Mouse (Mus musculus) adrenal gland, adult 2 months (tissue): ENCODE measurements around the gene Tmem178b. TPM values are rescaled to one million over a fixed set of nuclear protein-coding genes. Genes with fewer than 3 reads are reported as not detected.

ENCODE experiments used
- DNase-seq: peaks from one replicate; pipeline ENCODE4 v3.0.0; 2021
- polyA plus RNA-seq: library from polyadenylated mRNA; depleted of rRNA; stranded (reverse); fragments of >200 nt; gene quantifications from 2 replicates; pipeline ENCODE4 v1.2.3, GENCODE M21; 2012
- total RNA-seq, 2 experiments: library from RNA; stranded (reverse); gene quantifications; 2 replicates each; pipeline ENCODE4 v1.2.3; 2021

The Tmem178b gene
- total and polyA plus RNA-seq, 3 experiments, result 8.9 to 31.3 (median 15.4) TPM

DNA sequence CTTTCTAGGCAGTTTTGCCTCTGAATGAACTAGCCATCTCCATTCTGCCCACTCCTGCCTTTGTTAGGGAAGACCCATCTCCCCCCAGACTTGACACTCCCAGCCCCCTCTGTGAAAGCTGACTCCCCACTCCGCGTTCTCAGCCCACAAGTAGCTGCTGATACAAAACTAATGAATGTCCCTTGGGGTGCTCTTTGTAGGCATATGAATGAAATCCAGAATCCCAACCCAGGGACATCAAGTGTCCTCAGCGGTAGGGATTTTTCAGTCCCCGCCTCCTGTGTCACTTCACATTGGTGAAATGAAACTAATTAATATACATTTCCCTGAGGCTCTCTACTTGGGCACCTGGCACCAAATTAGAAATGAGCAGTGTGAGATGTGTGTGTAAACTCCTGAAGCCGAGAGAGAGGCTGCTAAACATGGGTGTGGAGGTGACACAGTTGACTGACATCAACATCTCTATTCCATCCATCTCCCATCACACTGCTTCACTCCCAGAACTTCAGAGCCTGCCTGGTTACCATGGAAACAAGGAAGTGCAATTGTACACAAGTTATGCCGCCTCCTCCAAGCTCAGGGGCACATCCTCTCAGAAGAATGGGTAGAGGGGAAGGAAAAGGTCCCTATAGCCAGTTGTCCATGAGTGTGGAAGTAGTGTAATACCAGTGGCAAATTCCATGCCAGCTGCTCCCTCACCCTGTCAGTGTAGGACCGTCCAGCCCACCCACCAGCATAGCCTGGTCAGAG, 142.8 kb downstream of the Tmem178b start:
- no peak for DNase-seq

DNA sequence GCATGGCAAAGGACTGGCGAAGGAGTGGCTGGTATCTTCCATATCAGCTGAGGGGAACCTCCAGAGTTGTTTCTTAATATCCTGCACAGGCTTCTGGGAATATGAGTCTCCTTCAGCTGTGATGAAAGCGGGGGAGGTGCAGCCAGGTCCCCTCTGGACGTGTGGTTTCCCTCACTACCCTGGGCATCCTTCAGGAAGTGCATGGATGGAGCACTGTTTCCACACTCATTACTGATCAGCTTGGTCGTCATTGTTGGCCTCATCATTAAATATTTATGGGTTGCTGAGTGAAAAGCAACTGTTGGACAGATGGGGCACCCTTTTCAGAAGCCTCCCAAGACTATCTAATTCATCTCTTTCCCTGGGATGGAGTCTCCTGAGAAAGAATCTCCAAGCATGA, 146.3 kb downstream of the Tmem178b start:
- no peak for DNase-seq

DNA sequence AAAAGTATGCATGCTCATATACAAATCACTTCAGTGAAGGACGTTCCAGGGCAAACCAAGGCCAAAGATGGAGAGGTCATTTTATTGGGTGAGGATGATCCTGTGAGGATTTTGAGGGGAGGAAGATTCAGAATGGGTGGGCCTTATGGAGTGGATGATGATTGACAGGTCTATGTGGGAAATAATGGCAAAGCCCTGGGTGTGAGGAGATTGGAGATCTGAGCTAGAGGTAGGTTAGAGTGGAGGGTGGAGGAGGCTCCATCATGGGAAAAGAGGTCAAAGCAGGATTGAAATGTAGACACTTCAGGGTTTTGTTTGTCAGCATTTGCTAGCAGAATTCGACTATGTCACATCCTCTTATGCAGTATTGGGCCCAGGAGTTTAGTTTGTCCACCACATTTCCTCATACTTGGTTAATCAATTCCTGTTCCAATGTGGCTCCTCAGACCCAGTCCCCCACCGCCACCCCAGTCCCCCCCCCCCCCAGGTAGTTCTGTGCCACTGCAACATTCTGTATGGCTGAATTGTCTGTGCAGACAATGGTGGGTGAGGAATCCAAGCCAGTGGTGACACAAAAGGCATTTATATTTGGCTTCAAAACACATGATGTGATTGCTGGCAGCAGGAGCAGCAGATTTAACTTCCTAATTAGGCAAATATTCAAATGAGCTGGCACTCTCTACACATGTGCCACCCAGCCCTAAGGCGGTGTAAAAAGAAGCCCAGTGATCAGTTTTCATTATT, 150.7 kb downstream of the Tmem178b start:
- no peak for DNase-seq

DNA sequence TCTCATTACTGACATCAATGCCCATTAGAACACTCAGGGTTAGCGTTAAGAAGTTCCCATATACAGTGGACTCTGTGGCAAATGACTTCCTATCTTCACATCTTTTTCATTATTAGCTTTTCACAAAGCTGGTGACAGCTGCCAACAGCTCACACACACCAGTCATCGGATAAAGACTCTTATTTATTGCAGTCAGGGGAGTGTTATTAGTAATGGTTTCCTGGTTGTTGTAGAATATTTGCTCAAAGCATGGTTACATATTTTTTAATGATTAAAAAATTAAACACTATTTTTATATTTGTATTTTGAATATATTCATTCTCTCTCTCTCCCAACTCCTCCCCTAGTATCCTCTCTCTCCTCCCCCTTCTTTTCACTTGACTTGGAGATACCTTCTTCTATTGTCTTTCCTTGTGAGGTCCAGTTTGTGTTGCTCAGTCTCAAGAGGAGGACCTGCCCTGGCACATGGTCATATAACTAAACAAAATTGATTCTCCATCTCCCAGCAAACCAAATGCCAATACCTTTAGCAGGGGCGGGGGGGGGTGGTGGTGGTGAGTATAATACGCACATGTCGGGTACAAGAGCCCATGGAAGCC, 151.4 kb downstream of the Tmem178b start:
- no peak for DNase-seq

DNA sequence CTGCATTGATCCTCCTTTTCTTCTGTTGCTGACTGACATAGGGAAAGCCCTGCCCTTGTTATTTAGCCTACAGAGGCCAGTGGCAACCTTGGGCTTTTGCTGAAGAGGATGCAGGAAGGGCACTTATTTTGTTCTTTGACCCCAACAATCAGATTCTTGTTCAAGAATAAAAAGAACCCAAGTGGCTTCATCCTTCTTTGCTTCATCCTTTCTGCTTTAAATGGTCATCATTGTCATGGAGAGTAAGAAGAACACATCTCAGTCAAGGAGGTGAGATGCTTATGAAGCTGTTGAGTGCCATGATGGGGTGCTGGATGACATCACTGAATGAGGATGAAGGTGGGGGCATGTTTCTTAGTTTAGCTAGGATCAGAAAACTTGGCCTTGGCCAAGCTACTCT, 159.8 kb downstream of the Tmem178b start:
- DNase-seq, result no peak

DNA sequence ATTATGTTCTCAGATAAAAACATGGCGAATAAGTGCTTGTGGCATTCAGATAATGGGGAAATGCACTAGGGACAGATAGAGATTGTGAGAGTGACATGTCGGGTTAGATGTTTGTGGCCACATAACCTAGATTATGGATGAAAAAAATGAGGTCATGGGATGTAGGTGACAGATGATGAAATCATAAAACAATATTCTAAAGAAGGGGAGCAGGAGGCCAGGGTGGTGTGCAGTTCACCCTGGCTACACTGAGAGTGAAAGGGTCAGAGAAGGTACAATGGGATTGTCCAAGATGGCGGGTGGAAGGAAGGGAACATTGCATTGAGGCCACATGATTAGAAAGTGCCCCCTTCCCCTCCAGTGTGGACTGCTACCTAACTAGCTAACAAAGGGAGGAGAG, 160.9 kb downstream of the Tmem178b start:
- no peak for DNase-seq

DNA sequence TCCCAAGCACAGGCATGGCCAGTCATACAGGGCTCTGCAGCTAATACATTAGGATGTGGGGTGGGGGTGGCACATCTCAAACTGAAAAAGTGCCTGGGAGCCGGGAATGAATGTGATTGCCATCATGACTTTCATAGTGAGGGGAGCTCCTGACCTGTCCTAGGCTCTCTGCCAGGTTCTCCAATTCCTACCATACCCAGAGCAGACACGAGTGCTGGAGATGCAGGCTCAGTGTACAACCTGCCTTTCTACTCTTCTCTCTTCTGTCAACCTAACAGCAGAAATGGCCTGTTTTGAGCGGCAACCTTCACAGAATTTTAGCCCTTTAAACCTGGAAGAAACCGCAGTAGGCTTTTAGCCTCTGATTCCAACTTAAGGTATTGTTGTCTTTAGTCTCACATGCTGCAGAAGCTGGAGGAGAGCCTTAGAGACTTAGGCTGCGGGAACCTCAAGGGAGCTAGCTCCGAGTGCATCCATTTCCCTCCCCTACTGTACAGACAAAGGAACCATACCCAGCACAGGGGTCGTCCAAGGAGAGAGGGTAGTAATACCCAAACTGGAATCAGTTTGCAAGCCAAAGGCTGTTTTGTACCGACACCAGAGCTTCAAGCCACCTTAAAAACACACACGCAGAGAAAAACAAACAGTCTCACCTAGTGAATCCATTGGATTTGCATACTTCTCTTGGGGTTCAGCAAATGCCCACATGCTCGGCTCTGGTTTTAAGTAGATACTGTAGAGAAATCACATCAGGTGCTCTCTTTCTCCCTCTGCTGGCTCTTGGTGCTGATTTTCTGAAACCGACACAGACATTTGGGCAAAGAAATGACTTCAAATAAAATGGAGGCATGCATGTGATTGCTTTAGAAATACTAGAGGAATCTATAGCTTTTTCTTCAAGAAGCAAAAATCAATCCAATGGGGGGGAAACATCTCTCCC, 176.2 kb downstream of the Tmem178b start:
- peak; percentile 36 for DNase-seq

DNA sequence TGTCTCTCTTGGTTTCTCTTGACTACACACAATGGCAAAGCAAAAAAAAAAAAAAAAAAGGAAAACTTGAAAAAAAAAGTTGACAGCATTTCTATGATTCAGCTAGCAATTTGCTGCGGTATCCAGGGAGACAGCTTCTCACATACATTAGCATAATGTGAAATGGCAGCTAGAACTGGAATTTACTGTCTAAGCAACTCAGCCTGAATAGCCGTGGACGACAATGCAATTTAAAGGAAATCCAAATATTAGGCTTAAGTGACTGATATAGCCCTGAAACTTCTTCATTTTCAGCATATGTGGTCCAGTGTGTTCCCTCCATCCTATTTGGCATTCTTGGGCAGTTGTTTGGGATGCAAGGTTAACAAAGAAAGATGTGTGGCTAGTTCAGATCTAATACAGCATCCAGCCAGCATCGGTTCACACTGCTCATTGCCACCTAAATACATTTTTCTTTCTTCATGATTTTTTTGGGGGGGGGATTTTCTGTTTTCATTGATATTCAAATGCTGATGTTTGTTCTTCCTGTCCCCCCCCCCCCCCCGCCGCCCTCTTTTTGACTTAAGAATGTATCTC, 176.9 kb downstream of the Tmem178b start:
- DNase-seq, result no peak

DNA sequence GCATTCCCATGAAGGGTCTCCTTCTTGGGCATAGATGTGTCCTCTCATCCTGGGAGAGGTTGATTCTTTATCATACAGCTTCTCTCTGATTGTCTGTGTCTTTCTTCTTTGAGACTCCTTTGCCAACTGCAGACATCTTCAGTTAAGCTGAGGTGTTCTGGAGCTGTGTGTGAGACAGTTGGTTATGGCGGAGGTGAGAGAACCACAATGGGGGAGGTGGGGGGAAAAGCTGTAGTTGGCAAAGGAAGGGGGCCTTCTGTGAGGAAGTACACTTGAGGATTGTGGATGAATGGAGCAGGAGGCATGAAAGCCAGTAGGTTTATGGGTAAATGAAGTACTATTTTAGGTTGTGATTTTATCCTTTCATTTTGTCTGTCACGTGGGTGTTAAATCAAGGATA, 178.6 kb downstream of the Tmem178b start:
- no peak for DNase-seq

DNA sequence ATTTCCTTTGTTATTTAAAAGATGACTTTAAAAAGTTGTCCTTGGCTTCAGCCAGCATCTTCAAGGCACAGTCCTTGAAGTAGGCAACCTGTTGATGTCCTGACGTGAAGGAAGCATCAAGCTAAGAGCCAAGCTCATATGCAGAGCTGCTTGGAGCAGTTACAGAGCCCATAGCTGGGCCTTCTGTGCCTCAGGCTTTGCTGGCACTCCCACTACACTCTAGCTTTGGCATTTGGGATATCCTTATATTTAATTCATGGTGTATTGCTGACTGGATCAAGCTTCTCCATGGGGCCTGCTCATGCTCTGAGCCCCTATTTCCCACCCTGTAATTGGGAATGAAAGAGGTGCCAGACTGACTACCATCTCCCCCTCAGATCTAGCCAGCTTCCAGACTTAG, 179.5 kb downstream of the Tmem178b start:
- DNase-seq, result no peak

DNA sequence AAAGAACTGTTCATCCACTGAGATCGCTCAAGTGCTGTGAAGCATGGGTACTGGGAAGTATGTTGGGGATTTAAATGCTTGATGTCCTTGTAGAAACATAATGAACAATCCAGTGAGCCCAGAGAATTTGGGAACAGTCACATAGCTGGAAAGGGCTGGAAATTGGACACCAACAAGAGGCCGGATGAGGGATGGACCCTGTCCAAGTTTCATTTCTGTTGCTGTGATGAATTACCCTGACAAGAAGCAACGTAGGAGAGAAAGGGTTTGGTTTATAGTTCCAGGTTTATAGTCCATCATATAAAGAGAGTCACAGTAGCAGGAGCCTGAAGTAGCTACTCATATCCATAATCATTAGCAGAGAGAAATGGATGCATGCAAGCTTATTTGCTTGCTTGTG, 186.4 kb downstream of the Tmem178b start:
- DNase-seq, result no peak

DNA sequence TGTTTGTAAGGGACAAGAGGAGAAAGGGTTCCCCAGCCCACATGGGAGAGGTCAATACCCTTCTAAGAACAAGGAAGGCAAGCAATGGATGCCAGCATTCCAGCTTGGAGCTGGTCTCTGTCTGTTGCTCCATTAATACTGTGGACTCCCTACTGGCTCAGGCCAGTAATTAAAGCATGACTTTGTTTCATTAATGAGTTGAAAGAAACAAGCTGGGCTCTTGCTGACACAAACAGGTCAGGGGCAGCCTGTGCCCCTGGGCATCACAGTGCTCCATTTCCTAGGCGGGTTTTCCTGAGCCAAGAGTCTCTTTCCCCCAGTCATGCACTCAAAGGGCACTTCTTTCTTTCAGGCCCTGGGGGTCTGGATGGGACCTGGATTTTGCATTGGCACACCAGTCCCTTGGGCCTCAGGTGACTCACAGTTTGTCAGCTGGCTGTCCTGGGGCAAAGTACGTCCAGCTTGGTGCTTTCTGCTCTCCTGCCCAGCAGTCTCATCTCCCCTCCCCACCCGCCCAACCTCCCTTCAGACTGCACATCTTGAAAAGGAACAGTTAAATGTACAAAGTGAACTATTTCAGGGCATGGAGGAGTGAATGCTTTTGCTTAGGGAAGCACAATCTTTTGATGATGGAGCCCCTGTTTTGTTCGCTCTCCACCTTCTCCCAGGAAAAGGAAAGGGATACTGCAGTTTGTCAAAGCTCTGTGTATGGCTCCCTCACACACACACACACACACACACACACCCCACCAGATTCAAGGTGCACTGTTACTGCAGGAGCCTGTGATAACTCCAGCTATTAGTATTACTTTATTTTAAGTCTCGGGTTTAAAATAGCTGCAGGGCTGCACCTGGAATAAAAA, 188.5 kb downstream of the Tmem178b start:
- no peak for DNase-seq

DNA sequence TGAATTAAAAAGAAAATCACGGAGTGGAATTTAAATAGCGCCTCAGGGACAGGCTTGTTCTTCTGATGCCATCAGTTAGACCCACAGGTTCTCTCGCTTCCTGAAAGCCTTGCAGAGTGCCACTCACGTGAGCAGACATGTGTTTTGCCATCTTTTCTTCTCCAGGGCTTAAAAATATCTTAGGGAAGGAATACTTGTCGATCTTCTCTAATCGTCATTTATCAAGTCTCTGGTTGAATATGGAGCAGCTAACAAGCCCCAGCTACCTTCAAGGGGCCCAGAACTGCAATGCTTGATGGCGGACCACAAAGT, 189.1 kb downstream of the Tmem178b start:
- no peak for DNase-seq

DNA sequence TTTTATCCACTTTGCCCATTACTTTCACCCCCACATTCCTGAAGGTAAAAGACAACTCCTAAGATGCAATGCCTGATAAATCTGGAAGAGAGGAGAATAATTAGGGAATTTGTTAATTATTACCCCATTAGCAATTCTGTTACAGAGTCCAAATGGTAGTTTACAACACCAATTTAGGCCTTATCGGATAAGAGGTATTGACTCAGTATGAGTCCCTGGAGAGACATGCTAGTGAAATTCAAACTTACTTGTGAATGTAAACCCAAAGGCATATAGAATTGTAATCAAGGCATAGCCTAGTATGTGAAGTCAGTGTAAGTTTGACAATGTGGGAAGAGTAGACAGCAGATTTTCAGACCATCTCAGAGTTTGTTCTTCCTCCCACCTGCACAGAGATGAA, 190.4 kb downstream of the Tmem178b start:
- no peak for DNase-seq

DNA sequence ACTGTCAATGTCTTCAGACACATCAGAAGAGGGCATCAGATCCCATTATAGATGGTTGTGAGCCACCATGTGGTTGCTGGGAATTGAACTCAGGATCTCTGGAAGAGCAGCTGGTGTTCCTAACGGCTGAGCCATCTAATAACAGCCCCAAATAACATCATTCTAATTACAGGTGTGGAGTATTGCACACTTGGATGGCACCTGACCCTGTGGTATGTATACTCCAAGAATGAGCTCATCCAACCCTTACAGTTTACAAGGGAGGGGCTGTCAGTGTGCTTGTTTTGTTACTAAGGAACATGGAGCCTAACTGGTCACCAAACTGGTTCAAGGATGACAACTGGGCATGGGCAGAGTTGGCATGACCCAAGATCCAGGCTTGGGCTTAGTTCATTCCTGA, 190.8 kb downstream of the Tmem178b start:
- no peak for DNase-seq

DNA sequence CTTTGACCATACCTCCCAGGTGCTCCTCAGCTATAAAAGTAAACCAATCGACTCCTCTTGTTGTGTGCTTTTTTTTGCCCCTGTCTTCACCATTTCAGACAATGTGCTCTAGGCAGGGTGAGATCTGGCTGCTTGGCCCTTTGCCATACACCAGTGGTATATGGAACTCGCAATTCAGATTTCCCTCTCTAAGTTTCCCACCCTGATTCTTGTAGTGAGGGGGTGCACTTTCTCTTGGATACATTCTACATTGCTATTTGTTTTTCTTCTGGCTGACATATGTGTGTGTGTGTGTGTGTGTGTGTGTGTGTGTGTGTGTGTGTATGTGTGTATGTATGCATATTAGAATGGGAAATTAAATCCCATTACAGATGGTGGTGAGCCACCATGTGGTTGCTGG, 191.3 kb downstream of the Tmem178b start:
- no peak for DNase-seq

DNA sequence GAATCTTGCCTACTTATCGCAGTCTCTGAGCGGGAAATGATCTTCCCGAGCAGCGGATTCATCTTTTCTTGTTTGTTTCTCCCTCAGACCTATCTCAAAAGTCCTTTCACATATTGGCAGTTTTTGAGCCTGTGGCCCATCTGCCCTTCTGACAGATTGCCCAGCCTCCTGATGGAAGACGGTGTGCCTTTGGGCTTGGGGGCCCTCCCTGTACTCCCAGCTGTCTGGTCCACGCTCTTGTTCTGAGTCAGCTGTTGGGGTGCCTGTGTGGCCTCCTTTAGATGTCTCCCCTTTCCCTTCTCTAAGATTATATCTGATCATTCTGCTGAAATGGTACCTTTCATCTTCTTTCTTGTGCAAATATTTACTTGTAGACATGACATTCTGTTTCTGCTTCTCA, 195.4 kb downstream of the Tmem178b start:
- no peak for DNase-seq

DNA sequence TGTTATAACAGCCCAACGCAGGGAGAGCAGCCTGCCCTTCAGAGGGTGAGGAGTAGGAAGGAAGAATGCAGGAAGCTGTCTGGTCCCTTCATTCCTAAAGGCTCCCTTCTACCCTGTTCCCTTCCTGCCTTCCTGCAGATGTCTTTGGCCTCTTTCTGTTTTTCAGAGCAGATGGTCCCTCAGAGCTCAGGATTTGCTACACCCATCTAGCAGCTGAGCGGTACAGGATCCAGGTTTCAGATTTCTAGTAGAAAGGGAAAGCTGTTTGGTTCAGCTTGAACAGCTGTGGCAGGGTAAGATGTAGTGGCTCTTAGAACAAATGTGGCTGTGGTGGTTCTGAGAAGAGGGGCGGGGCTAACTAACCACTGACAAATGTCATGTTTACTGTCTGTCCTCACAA, 197.9 kb downstream of the Tmem178b start:
- DNase-seq, result no peak

DNA sequence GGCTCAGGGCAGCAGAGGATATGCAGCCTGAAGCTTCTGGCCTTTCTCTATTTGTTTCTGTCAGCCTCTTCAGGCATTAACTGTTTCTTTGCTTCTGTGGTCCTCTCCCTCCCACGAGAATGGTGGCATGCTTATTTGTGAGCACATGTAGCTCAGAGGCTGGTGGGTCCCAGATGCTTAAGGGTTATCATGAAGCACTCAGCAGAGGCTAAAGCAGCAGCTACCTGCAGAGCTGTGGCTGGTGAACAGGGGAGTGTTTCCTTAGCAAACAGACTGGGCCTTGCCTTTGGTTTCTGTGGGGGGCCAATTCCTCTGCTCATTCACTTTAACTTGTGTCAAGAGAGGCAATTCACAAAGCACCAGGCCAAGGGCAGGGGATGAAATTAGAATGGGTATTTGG, 203.0 kb downstream of the Tmem178b start:
- DNase-seq, result no peak

DNA sequence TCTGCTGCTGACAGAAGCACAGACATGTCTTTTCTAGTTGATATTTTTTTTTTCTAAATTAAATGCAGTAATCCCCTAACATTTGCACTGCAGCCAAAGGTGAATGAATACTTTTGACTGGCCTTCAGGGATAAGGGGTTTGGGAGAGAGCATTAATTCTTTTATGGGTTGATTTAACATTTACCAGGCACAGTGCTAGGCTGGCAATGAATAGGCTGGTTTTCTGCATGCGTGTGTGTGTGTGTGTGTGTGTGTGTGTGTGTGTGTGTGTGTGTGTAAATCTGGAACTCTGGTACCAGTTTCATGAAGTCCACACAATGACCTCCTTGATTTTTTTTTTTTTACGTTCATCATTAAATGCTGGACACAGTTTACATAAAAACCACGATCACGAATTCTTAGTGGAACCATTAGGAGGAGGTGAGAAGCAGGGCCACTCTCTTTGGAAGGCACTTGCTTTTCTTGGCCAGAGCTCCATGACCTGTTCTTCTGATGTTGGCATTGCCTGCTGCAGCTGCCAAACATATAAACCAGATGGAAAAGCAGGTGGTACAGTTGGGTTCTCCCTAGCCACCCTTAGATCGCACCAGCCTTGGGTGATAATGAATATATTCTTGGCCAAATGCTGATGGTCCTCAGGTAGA, 203.7 kb downstream of the Tmem178b start:
- DNase-seq, result no peak

DNA sequence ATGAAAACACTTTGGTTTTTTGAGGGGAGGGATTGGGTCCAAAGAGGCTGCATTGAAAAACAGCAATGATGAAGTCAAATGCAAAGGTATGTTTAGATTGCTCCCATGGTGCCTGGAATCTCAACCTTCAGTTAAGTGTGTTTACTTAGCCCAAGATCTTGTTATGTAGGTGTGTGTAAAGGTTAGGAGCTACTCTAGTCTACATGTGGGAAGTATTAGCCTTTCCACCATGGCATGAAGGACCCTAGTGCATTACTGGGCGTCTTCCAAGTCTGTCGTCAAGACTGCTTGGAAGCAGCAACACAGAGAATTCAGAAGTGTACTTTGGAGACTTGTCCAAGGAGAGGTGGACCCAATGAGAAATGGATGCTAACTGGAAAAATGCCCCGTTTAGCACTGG, 205.3 kb downstream of the Tmem178b start:
- no peak for DNase-seq
